Mouse (Mus musculus): ENCODE results near the gene Marveld2. TPM values are rescaled to one million over a fixed set of nuclear protein-coding genes. Genes with fewer than 3 reads are reported as not detected.

Gene Marveld2
- polyA plus RNA-seq, 1 experiment: 11.5 TPM

- no peak for DNase-seq
- Histone ChIP-seq H3K36me3 (ENCODE audit: control insufficient read depth, insufficient read depth, low read length) (peaks cover 3% of the 10 kb centered on the region), H3K27ac (ENCODE audit: insufficient read depth, low read depth, low read length) (no peak overlapping the region), H3K4me3 (ENCODE audit: insufficient read depth, low read depth, low read length) (no peak overlapping the region), H3K27me3 (replicated peaks; ENCODE audit: control insufficient read depth, insufficient read depth, low read length) (no peaks in the 10 kb centered on the region), H3K4me1 (ENCODE audit: control insufficient read depth, insufficient read depth, low read length) (no peaks in the 10 kb centered on the region)
- WGBS: 77% methylated on average over 4 of the region's 4 CpGs
- TF ChIP-seq CTCF (conservative IDR thresholded peaks at IDR 0.05; ENCODE audit: insufficient read depth, insufficient read length, low read depth, low read length): no peak
- TF ChIP-seq POLR2A (IDR thresholded peaks at IDR 0.05; ENCODE audit: low read depth, low read length): no peak
Observed at GRCm38 (mm10) chr13:100642471-100643209, 25.9 kb upstream of the Marveld2 start.

- Histone ChIP-seq H3K27ac (ENCODE audit: insufficient read depth, low read depth, low read length) (no peak overlapping the region), H3K4me1 (ENCODE audit: control insufficient read depth, insufficient read depth, low read length) (no peaks in the 10 kb centered on the region), H3K36me3 (ENCODE audit: control insufficient read depth, insufficient read depth, low read length) (peaks cover 3% of the 10 kb centered on the region; the same call in 1 of the 2 replicates), H3K27me3 (replicated peaks; ENCODE audit: control insufficient read depth, insufficient read depth, low read length) (no peaks in the 10 kb centered on the region), H3K4me3 (ENCODE audit: insufficient read depth, low read depth, low read length) (no peak overlapping the region)
- no peak for DNase-seq
- TF ChIP-seq POLR2A (IDR thresholded peaks at IDR 0.05; ENCODE audit: low read depth, low read length) (no peak), CTCF (conservative IDR thresholded peaks at IDR 0.05; ENCODE audit: insufficient read depth, insufficient read length, low read depth, low read length) (no peak)
- WGBS: 82% methylated on average over 3 of the region's 3 CpGs
Observed at GRCm38 (mm10) chr13:100634106-100634691, 17.4 kb upstream of the Marveld2 start.

- H3K4me3 ChIP-seq (ENCODE audit: insufficient read depth, low read depth, low read length): no peak overlapping the region
- TF ChIP-seq POLR2A (IDR thresholded peaks at IDR 0.05; ENCODE audit: low read depth, low read length) (no peak), CTCF (conservative IDR thresholded peaks at IDR 0.05; ENCODE audit: insufficient read depth, insufficient read length, low read depth, low read length) (no peak)
- H3K27me3 ChIP-seq (replicated peaks; ENCODE audit: control insufficient read depth, insufficient read depth, low read length): no peaks in the 10 kb centered on the region
- no peak for DNase-seq
- peaks cover 5% of the 10 kb centered on the region for H3K36me3 ChIP-seq (ENCODE audit: control insufficient read depth, insufficient read depth, low read length)
- 87% methylated on average over 4 of the region's 4 CpGs for WGBS
- H3K27ac ChIP-seq (ENCODE audit: insufficient read depth, low read depth, low read length): no peak overlapping the region
- H3K4me1 ChIP-seq (ENCODE audit: control insufficient read depth, insufficient read depth, low read length): no peaks in the 10 kb centered on the region
Observed at GRCm38 (mm10) chr13:100622241-100622640, 5.5 kb upstream of the Marveld2 start.

- Histone ChIP-seq H3K4me3 (ENCODE audit: insufficient read depth, low read depth, low read length) (no peak overlapping the region), H3K27me3 (replicated peaks; ENCODE audit: control insufficient read depth, insufficient read depth, low read length) (no peaks in the 10 kb centered on the region), H3K36me3 (ENCODE audit: control insufficient read depth, insufficient read depth, low read length) (peaks cover 2% of the 10 kb centered on the region; the same call in 1 of the 2 replicates), H3K4me1 (ENCODE audit: control insufficient read depth, insufficient read depth, low read length) (no peaks in the 10 kb centered on the region), H3K27ac (ENCODE audit: insufficient read depth, low read depth, low read length) (no peak overlapping the region)
- 90% methylated on average over 13 of the region's 13 CpGs for WGBS
- TF ChIP-seq CTCF (conservative IDR thresholded peaks at IDR 0.05; ENCODE audit: insufficient read depth, insufficient read length, low read depth, low read length) (no peak), POLR2A (IDR thresholded peaks at IDR 0.05; ENCODE audit: low read depth, low read length) (no peak)
- no peak for DNase-seq
Observed at GRCm38 (mm10) chr13:100617583-100617982, 812 bp upstream of the Marveld2 start.

GRCm38 (mm10) chr13:100612903-100613302, 3.9 kb downstream of the Marveld2 start:
- H3K27me3 ChIP-seq (replicated peaks; ENCODE audit: control insufficient read depth, insufficient read depth, low read length): no peaks in the 10 kb centered on the region
- WGBS: 63% methylated on average over 2 of the region's 2 CpGs
- H3K4me3 ChIP-seq (ENCODE audit: insufficient read depth, low read depth, low read length): no peak overlapping the region
- H3K36me3 ChIP-seq (ENCODE audit: control insufficient read depth, insufficient read depth, low read length): no peaks in the 10 kb centered on the region; the same call in 1 of the 2 replicates
- no peaks in the 10 kb centered on the region for H3K4me1 ChIP-seq (ENCODE audit: control insufficient read depth, insufficient read depth, low read length)
- no peak overlapping the region for H3K27ac ChIP-seq (ENCODE audit: insufficient read depth, low read depth, low read length)
- no peak for DNase-seq
- no peak for TF ChIP-seq POLR2A (IDR thresholded peaks at IDR 0.05; ENCODE audit: low read depth, low read length)
- TF ChIP-seq CTCF (conservative IDR thresholded peaks at IDR 0.05; ENCODE audit: insufficient read depth, insufficient read length, low read depth, low read length): peak; percentile 39

GRCm38 (mm10) chr13:100612251-100612650, 4.5 kb downstream of the Marveld2 start:
- TF ChIP-seq POLR2A (IDR thresholded peaks at IDR 0.05; ENCODE audit: low read depth, low read length): no peak
- TF ChIP-seq CTCF (conservative IDR thresholded peaks at IDR 0.05; ENCODE audit: insufficient read depth, insufficient read length, low read depth, low read length): no peak

GRCm38 (mm10) chr13:100611266-100611665, 5.5 kb downstream of the Marveld2 start:
- H3K4me1 ChIP-seq (ENCODE audit: control insufficient read depth, insufficient read depth, low read length): peaks cover 8% of the 10 kb centered on the region
- 88% methylated on average over 13 of the region's 13 CpGs for WGBS
- TF ChIP-seq CTCF (conservative IDR thresholded peaks at IDR 0.05; ENCODE audit: insufficient read depth, insufficient read length, low read depth, low read length) (no peak), POLR2A (IDR thresholded peaks at IDR 0.05; ENCODE audit: low read depth, low read length) (no peak)
- H3K4me3 ChIP-seq (ENCODE audit: insufficient read depth, low read depth, low read length): no peak overlapping the region
- H3K36me3 ChIP-seq (ENCODE audit: control insufficient read depth, insufficient read depth, low read length): no peaks in the 10 kb centered on the region
- no peak overlapping the region for H3K27ac ChIP-seq (ENCODE audit: insufficient read depth, low read depth, low read length)
- no peaks in the 10 kb centered on the region for H3K27me3 ChIP-seq (replicated peaks; ENCODE audit: control insufficient read depth, insufficient read depth, low read length)
- DNase-seq: no peak

More at GRCm38 (mm10) chr13:100612251-100612650, 4.5 kb downstream of the Marveld2 start:
- H3K4me3 ChIP-seq (ENCODE audit: insufficient read depth, low read depth, low read length): no peak overlapping the region
- no peak for DNase-seq
- H3K27me3 ChIP-seq (replicated peaks; ENCODE audit: control insufficient read depth, insufficient read depth, low read length): no peaks in the 10 kb centered on the region
- no peaks in the 10 kb centered on the region for H3K36me3 ChIP-seq (ENCODE audit: control insufficient read depth, insufficient read depth, low read length)
- H3K27ac ChIP-seq (ENCODE audit: insufficient read depth, low read depth, low read length): no peak overlapping the region
- 95% methylated on average over 10 of the region's 10 CpGs for WGBS
- no peaks in the 10 kb centered on the region for H3K4me1 ChIP-seq (ENCODE audit: control insufficient read depth, insufficient read depth, low read length)
